18 mouse cellular contexts compared by ENCODE assay signal in the genomic region with DNA sequence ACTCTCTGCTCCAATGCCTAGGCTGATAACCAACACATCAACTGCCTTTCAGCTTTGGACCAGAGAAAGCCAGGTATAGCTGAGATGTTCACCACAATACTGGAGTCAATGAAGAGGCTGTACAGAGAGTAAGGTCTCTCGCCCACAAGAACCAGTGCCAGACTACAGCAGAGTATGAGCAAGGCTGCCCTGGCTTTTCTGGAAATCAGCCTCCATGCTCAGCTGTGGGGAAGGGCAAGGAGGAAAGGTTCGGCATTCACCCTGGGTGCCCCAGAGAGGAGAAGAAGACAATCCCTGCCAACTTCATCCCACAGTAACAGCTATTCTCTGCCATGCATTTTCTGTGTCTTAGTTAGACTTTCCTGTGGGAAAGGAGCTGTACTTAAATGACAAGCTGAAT. TPM values are rescaled to one million over a fixed set of nuclear protein-coding genes. Genes with fewer than 3 reads are reported as not detected.
"Had no signal": no experiment of that assay in that cellular context is flagged by ENCODE, and none has a peak within 500 bp of the region (broad histone marks: within the 10 kb centered on the region; RNA-seq: fewer than 3 reads in every experiment).

No protein-coding gene starts in this region.

- H3K4me1 ChIP-seq: limb, embryonic 15.5 days; liver, embryonic 12.5 days; midbrain, embryonic 10.5 days; stomach, embryonic 15.5 days had no signal

- H3K27me3 ChIP-seq: limb, embryonic 15.5 days; liver, embryonic 12.5 days; neural tube, embryonic 15.5 days; stomach, embryonic 15.5 days had no signal

- H3K27ac ChIP-seq: limb, embryonic 15.5 days; liver, embryonic 12.5 days; midbrain, embryonic 10.5 days; neural tube, embryonic 15.5 days; stomach, embryonic 15.5 days had no signal

- DNase-seq: kidney, postnatal 36 days; layer of hippocampus, adult 9-11 months; layer of hippocampus, postnatal 36 days; lung, postnatal 10 days; lung, postnatal 4 days; midbrain, embryonic 14.5 days; thymus, postnatal 36 days had no signal

- H3K4me3 ChIP-seq: limb, embryonic 15.5 days; liver, embryonic 12.5 days; midbrain, embryonic 10.5 days; myocyte; neural tube, embryonic 15.5 days; stomach, embryonic 15.5 days had no signal

RNA-seq across cellular contexts. Expression of a gene that starts 38.1 kb away (rescaled TPM):
- polyA plus RNA-seq: limb, embryonic 11.5 days; limb, embryonic 15.5 days; liver, embryonic 12.5 days; liver, embryonic 16.5 days; lung, embryonic 14.5 days; midbrain, embryonic 10.5 days; midbrain, embryonic 14.5 days; myocyte; neural tube, embryonic 11.5 days; stomach, embryonic 15.5 days; thymus, postnatal 0 days had no signal
